Mouse (Mus musculus) limb, embryonic 15.5 days (tissue): Measurements from ENCODE around the gene Drd1. TPM values are rescaled to one million over a fixed set of nuclear protein-coding genes. Genes with fewer than 3 reads are reported as not detected.
A peak's percentile ranks its signal among the peaks of the same experiment; 100 is the strongest.

Source experiments
- ATAC-seq: fragments of 200-750 bp; cut with Nextera tagmentation; 2 replicates; pipeline ENCODE4 v1.8.0; 2017; ENCODE audit warnings: low read depth, moderate TSS enrichment; ENCODE audit not compliant: insufficient number of reproducible peaks, low FRiP score, low TSS enrichment
- H3K27ac ChIP-seq: fragments of 300-500 bp; sonication (generic); 2 replicates; pipeline ENCODE4 v1.5.1; 2015; ENCODE audit warnings: moderate library complexity, mild to moderate bottlenecking, inconsistent platforms
- H3K27me3 ChIP-seq: fragments of 300-500 bp; sonication (generic); 2 replicates; pipeline ENCODE4 v1.6.1; 2015; ENCODE audit warnings: inconsistent platforms
- H3K36me3 ChIP-seq: fragments of 300-500 bp; sonication (generic); 2 replicates; pipeline ENCODE4 v1.6.1; 2015; ENCODE audit warnings: inconsistent platforms
- H3K4me1 ChIP-seq: fragments of 300-500 bp; sonication (generic); 2 replicates; pipeline ENCODE4 v1.6.1; 2015; ENCODE audit warnings: inconsistent platforms
- H3K4me2 ChIP-seq: fragments of 300-500 bp; sonication (generic); 2 replicates; pipeline ENCODE4 v1.6.1; 2015; ENCODE audit warnings: mild to moderate bottlenecking, inconsistent platforms
- H3K4me3 ChIP-seq: fragments of 300-500 bp; sonication (generic); 2 replicates; pipeline ENCODE4 v1.5.1; 2015; ENCODE audit warnings: mild to moderate bottlenecking, inconsistent platforms
- H3K9ac ChIP-seq: fragments of 300-500 bp; sonication (generic); 2 replicates; pipeline ENCODE4 v1.6.1; 2015; ENCODE audit warnings: inconsistent platforms
- H3K9me3 ChIP-seq: fragments of 300-500 bp; sonication (generic); 2 replicates; pipeline ENCODE4 v1.6.1; 2016; ENCODE audit warnings: inconsistent platforms
- WGBS: fragments of 180-500 bp; shearing (Covaris S2); methylation state at CpG from one replicate; pipeline ENCODE4 v1.1.7; 2015; 5-methylcytosine and 5-hydroxymethylcytosine counted together
- polyA plus RNA-seq: library from polyadenylated mRNA; unstranded; fragments of >200 nt; fragmentation: Nextera tagmentation; extraction: Ambion mirVana; gene quantifications from 2 replicates; pipeline ENCODE4 v1.2.1, GENCODE M21; 2015

Drd1 gene
- polyA plus RNA-seq, 1 experiment from 2014 or later, result 0.28 TPM

DNA sequence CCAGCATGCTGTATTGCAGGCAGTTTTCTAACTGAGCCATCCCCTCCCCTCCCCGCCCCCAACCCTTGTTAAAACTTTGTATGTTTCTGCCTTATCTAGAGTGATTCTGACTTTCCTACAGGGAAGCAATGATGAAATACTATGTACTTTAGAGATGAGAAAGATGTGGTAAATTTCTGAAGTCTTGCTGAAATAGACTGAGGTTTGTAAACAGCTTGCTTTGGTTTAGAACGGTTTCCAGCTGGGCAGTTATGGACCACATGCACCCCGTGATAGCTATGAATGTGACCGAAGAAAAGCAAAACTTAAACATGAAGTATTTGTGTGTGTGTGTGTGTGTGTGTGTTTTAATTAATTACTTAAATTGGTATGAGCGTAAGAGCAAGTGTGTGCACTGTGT is 29.3 kb upstream of the Drd1 start:
- Histone ChIP-seq H3K4me2 (no peak overlapping the region), H3K27me3 (no peaks in the 10 kb centered on the region), H3K36me3 (peaks cover 41% of the 10 kb centered on the region), H3K9me3 (no peaks in the 10 kb centered on the region), H3K4me1 (0 out of 2 replicates have a peak, but pooled peaks cover 6% of the 10 kb centered on the region), H3K4me3 (no peak overlapping the region), H3K9ac (no peak overlapping the region), H3K27ac (no peak overlapping the region)
- WGBS, result 70% methylated on average over 5 of the region's 5 CpGs
- no peak for ATAC-seq

GRCm38 (mm10) chr13:54084178-54084577 is 28.7 kb upstream of the Drd1 start:
- Histone ChIP-seq H3K4me3 (no peak overlapping the region), H3K9me3 (no peaks in the 10 kb centered on the region), H3K4me1 (0 out of 2 replicates have a peak, but pooled peaks cover 6% of the 10 kb centered on the region), H3K4me2 (no peak overlapping the region), H3K9ac (no peak overlapping the region), H3K36me3 (peaks cover 35% of the 10 kb centered on the region), H3K27me3 (no peaks in the 10 kb centered on the region), H3K27ac (no peak overlapping the region)
- 63% methylated on average over 4 of the region's 4 CpGs for WGBS
- ATAC-seq, result no peak

- 81% methylated on average over 5 of the region's 5 CpGs for WGBS
- no peaks in the 10 kb centered on the region for H3K27me3 ChIP-seq
- no peak overlapping the region for H3K27ac ChIP-seq
- no peak for ATAC-seq
- no peaks in the 10 kb centered on the region for H3K9me3 ChIP-seq
- peaks cover 22% of the 10 kb centered on the region; the same call in 1 of the 2 replicates for H3K36me3 ChIP-seq
- H3K4me1 ChIP-seq, result 0 out of 2 replicates have a peak, but pooled peaks cover 6% of the 10 kb centered on the region
- no peak overlapping the region for H3K4me3 ChIP-seq
- no peak overlapping the region for H3K4me2 ChIP-seq
- H3K9ac ChIP-seq, result no peak overlapping the region
Observed at GRCm38 (mm10) chr13:54082946-54083345, 27.4 kb upstream of the Drd1 start.

DNA sequence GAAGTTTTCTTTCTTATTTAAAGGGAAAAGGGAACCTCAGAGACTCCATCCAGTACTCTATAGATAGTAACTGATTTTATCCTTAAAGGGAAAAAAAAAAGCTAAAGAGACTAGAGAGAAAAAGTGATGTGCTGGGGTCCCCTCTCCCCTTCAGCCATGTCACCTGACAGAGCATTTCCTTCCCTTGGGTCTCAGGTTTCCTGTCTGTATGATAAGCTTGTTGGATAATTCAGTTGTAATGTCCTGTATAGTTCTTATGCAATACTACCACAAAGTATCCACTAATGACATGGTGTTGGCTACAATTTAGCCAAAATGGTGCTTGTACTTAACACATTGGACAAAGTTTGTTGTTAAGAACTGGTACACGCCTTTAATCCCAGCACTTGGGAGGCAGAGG is 25.3 kb upstream of the Drd1 start:
- H3K36me3 ChIP-seq, result peaks cover 5% of the 10 kb centered on the region; the same call in 1 of the 2 replicates
- H3K4me2 ChIP-seq, result no peak overlapping the region
- no peak overlapping the region for H3K9ac ChIP-seq
- no peak overlapping the region for H3K27ac ChIP-seq
- 0 out of 2 replicates have a peak, but pooled peaks cover 6% of the 10 kb centered on the region for H3K4me1 ChIP-seq
- no peak for ATAC-seq
- no peak overlapping the region for H3K4me3 ChIP-seq
- 95% methylated on average over 1 of the region's 1 CpGs for WGBS
- H3K9me3 ChIP-seq, result no peaks in the 10 kb centered on the region
- H3K27me3 ChIP-seq, result no peaks in the 10 kb centered on the region

GRCm38 (mm10) chr13:54079782-54080759 is 24.6 kb upstream of the Drd1 start:
- no peak overlapping the region for H3K27ac ChIP-seq
- no peak overlapping the region for H3K9ac ChIP-seq
- H3K4me3 ChIP-seq, result no peak overlapping the region
- no peaks in the 10 kb centered on the region for H3K27me3 ChIP-seq
- no peaks in the 10 kb centered on the region for H3K36me3 ChIP-seq
- WGBS, result 65% methylated on average over 12 of the region's 12 CpGs
- H3K4me1 ChIP-seq, result 0 out of 2 replicates have a peak, but pooled peaks cover 6% of the 10 kb centered on the region
- H3K9me3 ChIP-seq, result no peaks in the 10 kb centered on the region
- H3K4me2 ChIP-seq, result no peak overlapping the region
- no peak for ATAC-seq

DNA sequence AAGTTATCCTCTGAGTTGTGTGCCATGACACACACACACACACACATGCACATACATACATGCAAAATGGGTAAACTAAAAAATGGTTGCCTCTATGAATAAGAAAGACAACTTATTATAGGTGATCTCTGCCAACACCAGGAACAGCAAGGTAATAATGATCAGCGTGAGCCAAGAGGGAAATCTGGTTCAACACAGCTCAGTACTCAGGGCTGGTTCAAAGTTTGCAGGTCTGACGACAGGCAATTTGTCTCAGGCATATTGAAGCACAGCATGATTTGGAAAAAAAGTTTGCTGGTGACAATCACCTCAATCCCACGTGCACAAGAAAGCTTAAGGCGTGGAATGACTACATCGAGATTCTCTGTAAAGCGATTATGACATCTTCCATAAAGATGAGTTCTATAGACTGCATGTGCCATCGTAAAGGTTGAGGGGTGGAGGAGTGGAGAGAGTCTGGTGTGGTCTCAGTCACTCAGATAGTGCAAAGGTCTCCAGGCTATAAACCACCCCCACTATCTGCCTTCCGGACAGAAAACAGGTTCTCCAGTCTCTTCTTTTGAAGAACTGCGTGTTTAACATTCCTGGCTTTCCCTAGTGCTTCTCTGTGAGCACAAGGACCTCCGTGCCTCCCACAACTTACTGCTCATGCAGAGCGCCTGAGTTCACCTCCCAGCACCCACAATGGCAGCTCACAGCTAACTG is 22.1 kb upstream of the Drd1 start:
- Histone ChIP-seq H3K4me3 (no peak overlapping the region), H3K27ac (no peak overlapping the region), H3K9ac (no peak overlapping the region), H3K27me3 (no peaks in the 10 kb centered on the region), H3K4me2 (no peak overlapping the region), H3K36me3 (no peaks in the 10 kb centered on the region), H3K9me3 (no peaks in the 10 kb centered on the region), H3K4me1 (peaks cover 11% of the 10 kb centered on the region)
- no peak for ATAC-seq
- 56% methylated on average over 11 of the region's 11 CpGs for WGBS

DNA sequence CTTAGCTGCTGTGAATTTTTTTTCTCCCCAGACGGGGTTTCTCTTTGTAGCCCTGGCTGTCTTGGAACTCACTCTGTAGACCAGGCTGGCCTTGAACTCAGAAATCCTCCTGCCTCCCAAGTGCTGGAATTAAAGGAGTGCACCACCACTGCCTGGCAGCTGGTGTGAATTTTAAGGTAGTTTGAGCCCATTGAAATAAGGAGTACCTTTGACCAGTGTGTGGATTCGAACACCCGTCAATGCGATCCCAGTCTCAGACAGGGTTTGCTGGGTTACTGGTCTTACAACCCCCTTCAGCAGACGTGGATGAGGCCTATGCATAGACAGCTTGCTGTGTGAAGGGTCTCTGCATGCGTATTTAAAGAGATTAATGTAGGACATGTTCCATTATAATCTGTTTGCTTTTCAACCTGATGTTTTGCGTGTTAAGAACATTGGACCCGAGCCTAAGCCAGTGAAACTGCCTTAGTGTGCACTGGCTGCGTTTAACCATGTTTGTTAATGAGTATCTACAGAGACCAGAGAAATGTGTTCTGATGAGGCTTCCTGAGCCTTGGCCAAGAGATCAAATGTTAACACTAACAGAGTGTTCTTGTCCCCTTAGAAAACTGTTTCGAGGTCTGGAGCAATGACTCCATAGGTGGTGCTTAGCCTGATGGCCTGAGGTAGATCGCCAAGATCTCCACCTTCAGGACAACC is 21.4 kb upstream of the Drd1 start:
- ATAC-seq, result no peak
- Histone ChIP-seq H3K36me3 (no peaks in the 10 kb centered on the region), H3K4me1 (peaks cover 16% of the 10 kb centered on the region), H3K4me3 (no peak overlapping the region), H3K9ac (no peak overlapping the region), H3K27me3 (no peaks in the 10 kb centered on the region), H3K27ac (no peak overlapping the region), H3K9me3 (no peaks in the 10 kb centered on the region), H3K4me2 (no peak overlapping the region)
- 84% methylated on average over 11 of the region's 11 CpGs for WGBS

- Histone ChIP-seq H3K27me3 (no peaks in the 10 kb centered on the region), H3K36me3 (no peaks in the 10 kb centered on the region), H3K9me3 (no peaks in the 10 kb centered on the region), H3K9ac (no peak overlapping the region), H3K4me2 (no peak overlapping the region), H3K27ac (no peak overlapping the region), H3K4me1 (peaks cover 16% of the 10 kb centered on the region), H3K4me3 (no peak overlapping the region)
- ATAC-seq, result no peak
- WGBS, result 90% methylated on average over 6 of the region's 6 CpGs
Observed at GRCm38 (mm10) chr13:54076051-54076450, 20.5 kb upstream of the Drd1 start.

DNA sequence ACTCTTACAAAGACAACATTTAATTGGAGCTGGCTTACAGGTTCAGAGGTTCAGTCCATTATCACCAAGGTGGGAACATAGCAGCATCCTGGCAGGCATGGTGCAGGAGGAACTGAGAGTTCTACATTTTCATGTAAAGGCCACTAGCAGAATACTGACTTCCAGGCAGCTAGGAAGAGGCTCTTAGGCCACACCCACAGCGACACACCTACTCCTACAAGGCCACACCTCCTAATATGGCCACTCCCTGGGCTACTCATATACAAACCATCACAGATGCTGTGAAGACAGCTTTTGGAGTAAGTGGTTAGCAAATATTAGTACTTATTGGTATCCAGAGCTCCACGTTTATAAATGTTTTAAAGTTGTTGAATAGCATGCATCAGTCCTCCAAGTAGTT is 19.9 kb upstream of the Drd1 start:
- no peaks in the 10 kb centered on the region for H3K27me3 ChIP-seq
- WGBS, result 88% methylated on average over 2 of the region's 2 CpGs
- H3K9ac ChIP-seq, result no peak overlapping the region
- H3K27ac ChIP-seq, result no peak overlapping the region
- H3K4me2 ChIP-seq, result no peak overlapping the region
- H3K36me3 ChIP-seq, result no peaks in the 10 kb centered on the region
- H3K4me3 ChIP-seq, result no peak overlapping the region
- no peak for ATAC-seq
- no peaks in the 10 kb centered on the region for H3K9me3 ChIP-seq
- peaks cover 15% of the 10 kb centered on the region for H3K4me1 ChIP-seq

GRCm38 (mm10) chr13:54073491-54073890 is 18.0 kb upstream of the Drd1 start:
- Histone ChIP-seq H3K9ac (no peak overlapping the region), H3K4me3 (no peak overlapping the region), H3K36me3 (no peaks in the 10 kb centered on the region), H3K4me1 (peaks cover 10% of the 10 kb centered on the region), H3K27ac (no peak overlapping the region), H3K4me2 (no peak overlapping the region), H3K9me3 (no peaks in the 10 kb centered on the region), H3K27me3 (no peaks in the 10 kb centered on the region)
- 55% methylated on average over 2 of the region's 2 CpGs for WGBS
- no peak for ATAC-seq

DNA sequence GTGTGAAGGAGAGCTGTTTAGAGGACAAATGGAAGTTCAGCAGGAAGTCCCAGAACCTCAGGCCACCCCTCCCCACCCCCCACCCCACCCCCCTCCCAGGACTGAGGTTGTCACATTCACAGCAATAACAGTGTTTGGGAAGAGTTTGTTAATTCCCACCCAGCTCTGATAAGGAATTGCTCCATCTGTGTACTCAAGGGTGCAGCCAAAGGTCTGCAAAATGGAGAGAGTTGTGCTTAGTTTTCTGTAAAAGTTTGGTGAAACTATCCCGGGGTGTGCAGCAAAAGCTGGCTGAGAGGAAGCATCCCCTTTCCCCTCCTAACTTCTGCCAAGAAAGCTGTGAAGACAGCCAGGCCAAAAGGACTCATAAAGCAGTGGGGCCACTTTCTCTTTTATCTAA is 17.6 kb upstream of the Drd1 start:
- ATAC-seq, result no peak
- peak overlapping the region; percentile 80 for H3K4me3 ChIP-seq
- H3K4me1 ChIP-seq, result peaks cover 10% of the 10 kb centered on the region
- peak overlapping the region; percentile 79 for H3K4me2 ChIP-seq
- no peaks in the 10 kb centered on the region for H3K9me3 ChIP-seq
- WGBS, result 31% methylated on average over 1 of the region's 1 CpGs
- no peaks in the 10 kb centered on the region for H3K36me3 ChIP-seq
- no peak overlapping the region for H3K27ac ChIP-seq
- no peaks in the 10 kb centered on the region for H3K27me3 ChIP-seq
- H3K9ac ChIP-seq, result no peak overlapping the region
